Comparison of ENCODE assay signal across 11 mouse cellular contexts in genomic region chr12:70880396-70880975, GRCm38 (mm10). TPM values are rescaled to one million over a fixed set of nuclear protein-coding genes. Genes with fewer than 3 reads are reported as not detected.
DNase-seq lines count a peak whose midpoint lies in the region; ATAC-seq lines count a peak whose summit lies in the region.
"Had no signal": no experiment of that assay in that cellular context is flagged by ENCODE, and none has a peak within 500 bp of the region (broad histone marks: within the 10 kb centered on the region; RNA-seq: fewer than 3 reads in every experiment).

No protein-coding gene starts in this region.

- peaks cover 33% of the 10 kb centered on the region for H3K4me1 ChIP-seq in heart, embryonic 13.5 days
- H3K4me1 ChIP-seq in neural tube, embryonic 13.5 days (replicated peaks): peaks cover 13% of the 10 kb centered on the region; the same call in 1 of the 2 replicates
- H3K4me1 ChIP-seq: forebrain, embryonic 13.5 days; stomach, embryonic 15.5 days had no signal

- no peaks in the 10 kb centered on the region for H3K27me3 ChIP-seq in heart, embryonic 13.5 days (replicated peaks)
- H3K27me3 ChIP-seq in neural tube, embryonic 13.5 days: no peaks in the 10 kb centered on the region
- H3K27me3 ChIP-seq: embryonic facial prominence, embryonic 15.5 days; forebrain, embryonic 13.5 days; megakaryocyte, embryonic 14.5 days; stomach, embryonic 15.5 days had no signal

- H3K36me3 ChIP-seq in heart, embryonic 13.5 days: peaks cover 72% of the 10 kb centered on the region
- peaks cover 25% of the 10 kb centered on the region; the same call in 1 of the 2 replicates for H3K36me3 ChIP-seq in neural tube, embryonic 13.5 days

- no peak for ATAC-seq in heart, embryonic 13.5 days (ENCODE audit: extremely low read depth, insufficient number of reproducible peaks, low FRiP score, low TSS enrichment)
- no peak; the same call in 1 of the 2 replicates for ATAC-seq in neural tube, embryonic 13.5 days (ENCODE audit: low read depth)
- no peak for ATAC-seq in megakaryocyte-erythroid progenitor cell, adult 5-6 weeks (replicated peaks; ENCODE audit: low FRiP score, low TSS enrichment, poor library complexity, severe bottlenecking)
- ATAC-seq: forebrain, embryonic 13.5 days had no signal

- WGBS in heart, embryonic 13.5 days: 66% methylated on average over 9 of the region's 9 CpGs
- WGBS in neural tube, embryonic 13.5 days: 73% methylated on average over 9 of the region's 9 CpGs

- intact Hi-C loops in heart, postnatal 25 days (cut with DNase I): loop anchor here (5.0 kb wide), 1 partner anchor 228 kb away; no protein-coding TSS in a partner anchor

- H3K4me2 ChIP-seq in heart, embryonic 13.5 days: no peak overlapping the region
- H3K4me2 ChIP-seq in neural tube, embryonic 13.5 days: no peak overlapping the region
- H3K4me2 ChIP-seq: embryonic facial prominence, embryonic 15.5 days; forebrain, embryonic 13.5 days; stomach, embryonic 15.5 days had no signal

- no peak for DNase-seq in heart, postnatal 25 days (ENCODE audit: low spot score)
- no peak for DNase-seq in neural tube, embryonic 10.5 days (ENCODE audit: extremely low spot score, low spot score)
- peak; percentile 27 to 56 for DNase-seq in cerebellum, postnatal 25 days
- peak; percentile 41 for DNase-seq in thymus, postnatal 4 days

- no peaks in the 10 kb centered on the region for H3K9me3 ChIP-seq in heart, embryonic 13.5 days
- H3K9me3 ChIP-seq in neural tube, embryonic 13.5 days: no peaks in the 10 kb centered on the region
- H3K9me3 ChIP-seq: embryonic facial prominence, embryonic 15.5 days; forebrain, embryonic 13.5 days; megakaryocyte, embryonic 14.5 days; stomach, embryonic 15.5 days had no signal

- no peak overlapping the region for H3K9ac ChIP-seq in heart, embryonic 13.5 days
- no peak overlapping the region for H3K9ac ChIP-seq in neural tube, embryonic 13.5 days
- H3K9ac ChIP-seq: embryonic facial prominence, embryonic 15.5 days; forebrain, embryonic 13.5 days; stomach, embryonic 15.5 days had no signal

- peak overlapping the region; percentile 40; the same call in 1 of the 2 replicates for H3K27ac ChIP-seq in heart, embryonic 13.5 days (replicated peaks)
- peak overlapping the region; percentile 46 for H3K27ac ChIP-seq in neural tube, embryonic 13.5 days (replicated peaks)
- H3K27ac ChIP-seq: embryonic facial prominence, embryonic 15.5 days; forebrain, embryonic 13.5 days; stomach, embryonic 15.5 days had no signal

- no peak overlapping the region for H3K4me3 ChIP-seq in heart, embryonic 13.5 days
- no peak overlapping the region for H3K4me3 ChIP-seq in neural tube, embryonic 13.5 days
- H3K4me3 ChIP-seq: embryonic facial prominence, embryonic 15.5 days; forebrain, embryonic 13.5 days; megakaryocyte, embryonic 14.5 days; stomach, embryonic 15.5 days had no signal

RNA-seq across cellular contexts. Expression of gene Frmd6, which starts 55.2 kb away (rescaled TPM):
- 21.7 and 21.8 TPM in 2 replicates for polyA plus RNA-seq in heart, embryonic 13.5 days (2015; fragmentation: Nextera tagmentation; extraction: Ambion mirVana)
- 10 to 100 TPM; 38.5 to 43.3 TPM for total RNA-seq in heart, postnatal 25 days (2021)
- 12.7 and 15.6 TPM in 2 replicates for polyA plus RNA-seq in neural tube, embryonic 13.5 days (2015; fragmentation: Nextera tagmentation; extraction: Ambion mirVana)
- 3.0 and 3.6 TPM in 2 replicates for total RNA-seq in megakaryocyte-erythroid progenitor cell, adult 5-6 weeks (2014; fragmentation: Nextera tagmentation)
- total RNA-seq in megakaryocyte-erythroid progenitor cell, adult 5-6 weeks (2017): 2.3 and 5.4 TPM in 2 replicates

RNA-seq across cellular contexts. Expression of gene Actr10, which starts 57.2 kb away (rescaled TPM):
- 181 and 194 TPM in 2 replicates for polyA plus RNA-seq in heart, embryonic 13.5 days (2015; fragmentation: Nextera tagmentation; extraction: Ambion mirVana)
- 100 to 1,000 TPM; 133 to 135 TPM for total RNA-seq in heart, postnatal 25 days (2021)
- polyA plus RNA-seq in neural tube, embryonic 13.5 days (2015; fragmentation: Nextera tagmentation; extraction: Ambion mirVana): 214 and 256 TPM in 2 replicates
- total RNA-seq in megakaryocyte-erythroid progenitor cell, adult 5-6 weeks (2014; fragmentation: Nextera tagmentation): 52.7 and 85.1 TPM in 2 replicates
- 54.8 and 65.0 TPM in 2 replicates for total RNA-seq in megakaryocyte-erythroid progenitor cell, adult 5-6 weeks (2017)

Comparison
In these comparisons a context has a peak if more than half of its experiments do, and no peak if none do; other contexts are left out.
1. DNase-seq: peak in cerebellum, postnatal 25 days (2 of 2) and thymus, postnatal 4 days (single experiment); none in heart, postnatal 25 days (single experiment) and neural tube, embryonic 10.5 days (single experiment).
2. RNA of gene Frmd6, which starts 55.2 kb away (total RNA-seq): 38.5 to 43.3 TPM in heart, postnatal 25 days; 2.3 to 5.4 TPM in megakaryocyte-erythroid progenitor cell, adult 5-6 weeks; every median in the first group is over 4 times any median in the second.